Mouse (Mus musculus): ENCODE data around the gene Cep295nl. TPM values are rescaled to one million over a fixed set of nuclear protein-coding genes. Genes with fewer than 3 reads are reported as not detected.
A peak's percentile ranks its signal among the peaks of the same experiment; 100 is the strongest.

The Cep295nl gene
- polyA plus RNA-seq, 1 experiment from 2014 or later = 0.18 TPM

GRCm38 (mm10) chr11:118330777-118331176 is 11.5 kb downstream of the Cep295nl start:
- no peak for ATAC-seq (ENCODE audit: low FRiP score)
- H3K4me3 ChIP-seq (replicated peaks) = no peak overlapping the region
- H3K27ac ChIP-seq (replicated peaks) = no peak overlapping the region
- H3K4me1 ChIP-seq = peaks cover 34% of the 10 kb centered on the region
- 96% methylated on average over 16 of the region's 16 CpGs for WGBS
- no peaks in the 10 kb centered on the region for H3K27me3 ChIP-seq (replicated peaks)
- H3K9ac ChIP-seq (replicated peaks) = no peak overlapping the region
- no peak overlapping the region for H3K4me2 ChIP-seq
- H3K36me3 ChIP-seq = 0 out of 2 replicates have a peak, but pooled peaks cover 7% of the 10 kb centered on the region
- H3K9me3 ChIP-seq (replicated peaks) = no peaks in the 10 kb centered on the region

GRCm38 (mm10) chr11:118330361-118330760 is 11.9 kb downstream of the Cep295nl start:
- Histone ChIP-seq H3K9me3 (replicated peaks) (no peaks in the 10 kb centered on the region), H3K27ac (replicated peaks) (no peak overlapping the region), H3K4me2 (no peak overlapping the region), H3K4me3 (replicated peaks) (no peak overlapping the region), H3K36me3 (0 out of 2 replicates have a peak, but pooled peaks cover 7% of the 10 kb centered on the region), H3K27me3 (replicated peaks) (no peaks in the 10 kb centered on the region), H3K4me1 (peaks cover 34% of the 10 kb centered on the region), H3K9ac (replicated peaks) (no peak overlapping the region)
- WGBS = 95% methylated on average over 14 of the region's 14 CpGs
- ATAC-seq (ENCODE audit: low FRiP score) = no peak

- 97% methylated on average over 5 of the region's 5 CpGs for WGBS
- Histone ChIP-seq H3K27ac (replicated peaks) (peak overlapping the region; percentile 37), H3K4me3 (replicated peaks) (no peak overlapping the region)
Observed at GRCm38 (mm10) chr11:118328947-118329346, 13.4 kb downstream of the Cep295nl start.

GRCm38 (mm10) chr11:118328511-118328910 is 13.8 kb downstream of the Cep295nl start:
- Histone ChIP-seq H3K27me3 (replicated peaks) (no peaks in the 10 kb centered on the region), H3K4me3 (replicated peaks) (no peak overlapping the region), H3K4me2 (no peak overlapping the region), H3K4me1 (peaks cover 42% of the 10 kb centered on the region), H3K9me3 (replicated peaks) (no peaks in the 10 kb centered on the region), H3K36me3 (0 out of 2 replicates have a peak, but pooled peaks cover 4% of the 10 kb centered on the region), H3K27ac (replicated peaks) (peak overlapping the region; percentile 83; the same call in 1 of the 2 replicates), H3K9ac (replicated peaks) (no peak overlapping the region)
- 94% methylated on average over 6 of the region's 6 CpGs for WGBS
- no peak for ATAC-seq (ENCODE audit: low FRiP score)

More at GRCm38 (mm10) chr11:118328947-118329346, 13.4 kb downstream of the Cep295nl start:
- ATAC-seq (ENCODE audit: low FRiP score) = no peak
- Histone ChIP-seq H3K9ac (replicated peaks) (no peak overlapping the region), H3K4me1 (peaks cover 40% of the 10 kb centered on the region), H3K4me2 (no peak overlapping the region), H3K36me3 (0 out of 2 replicates have a peak, but pooled peaks cover 7% of the 10 kb centered on the region), H3K9me3 (replicated peaks) (no peaks in the 10 kb centered on the region), H3K27me3 (replicated peaks) (no peaks in the 10 kb centered on the region)

GRCm38 (mm10) chr11:118326991-118327971 is 15.0 kb downstream of the Cep295nl start:
- Histone ChIP-seq H3K27ac (replicated peaks) (peak overlapping the region; percentile 83), H3K4me3 (replicated peaks) (no peak overlapping the region), H3K9ac (replicated peaks) (no peak overlapping the region), H3K4me1 (peaks cover 51% of the 10 kb centered on the region), H3K9me3 (replicated peaks) (no peaks in the 10 kb centered on the region), H3K4me2 (peak overlapping the region; percentile 35), H3K27me3 (replicated peaks) (no peaks in the 10 kb centered on the region), H3K36me3 (no peaks in the 10 kb centered on the region)
- ATAC-seq (ENCODE audit: low FRiP score) = peak; percentile 84
- WGBS = 52% methylated on average over 24 of the region's 24 CpGs

GRCm38 (mm10) chr11:118326491-118326890 is 15.8 kb downstream of the Cep295nl start:
- 92% methylated on average over 4 of the region's 4 CpGs for WGBS
- Histone ChIP-seq H3K9me3 (replicated peaks) (no peaks in the 10 kb centered on the region), H3K27me3 (replicated peaks) (no peaks in the 10 kb centered on the region), H3K4me3 (replicated peaks) (no peak overlapping the region), H3K27ac (replicated peaks) (peak overlapping the region; percentile 83), H3K36me3 (no peaks in the 10 kb centered on the region), H3K4me1 (peaks cover 54% of the 10 kb centered on the region), H3K9ac (replicated peaks) (no peak overlapping the region), H3K4me2 (no peak overlapping the region)
- no peak for ATAC-seq (ENCODE audit: low FRiP score)

- no peak overlapping the region for H3K4me2 ChIP-seq
- no peak for ATAC-seq (ENCODE audit: low FRiP score)
- no peak overlapping the region for H3K4me3 ChIP-seq (replicated peaks)
- H3K9ac ChIP-seq (replicated peaks) = no peak overlapping the region
- H3K27ac ChIP-seq (replicated peaks) = no peak overlapping the region
- peaks cover 2% of the 10 kb centered on the region; the same call in 1 of the 2 replicates for H3K36me3 ChIP-seq
- no peaks in the 10 kb centered on the region for H3K9me3 ChIP-seq (replicated peaks)
- peaks cover 64% of the 10 kb centered on the region for H3K4me1 ChIP-seq
- H3K27me3 ChIP-seq (replicated peaks) = no peaks in the 10 kb centered on the region
- WGBS = 84% methylated on average over 5 of the region's 5 CpGs
Observed at GRCm38 (mm10) chr11:118324541-118324940, 17.8 kb downstream of the Cep295nl start.

GRCm38 (mm10) chr11:118323974-118324373 is 18.3 kb downstream of the Cep295nl start:
- Histone ChIP-seq H3K9me3 (replicated peaks) (no peaks in the 10 kb centered on the region), H3K4me1 (peaks cover 64% of the 10 kb centered on the region), H3K36me3 (peaks cover 8% of the 10 kb centered on the region), H3K4me3 (replicated peaks) (no peak overlapping the region), H3K9ac (replicated peaks) (no peak overlapping the region), H3K27ac (replicated peaks) (no peak overlapping the region), H3K27me3 (replicated peaks) (no peaks in the 10 kb centered on the region), H3K4me2 (no peak overlapping the region)
- WGBS = 92% methylated on average over 5 of the region's 5 CpGs
- ATAC-seq (ENCODE audit: low FRiP score) = no peak

- no peak overlapping the region for H3K4me3 ChIP-seq (replicated peaks)
- no peak overlapping the region for H3K27ac ChIP-seq (replicated peaks)
Observed at GRCm38 (mm10) chr11:118322647-118323046, 19.7 kb downstream of the Cep295nl start.

GRCm38 (mm10) chr11:118321971-118322370 is 20.3 kb downstream of the Cep295nl start:
- Histone ChIP-seq H3K9me3 (replicated peaks) (no peaks in the 10 kb centered on the region), H3K36me3 (peaks cover 19% of the 10 kb centered on the region), H3K27me3 (replicated peaks) (no peaks in the 10 kb centered on the region), H3K4me3 (replicated peaks) (no peak overlapping the region), H3K4me1 (peaks cover 44% of the 10 kb centered on the region), H3K9ac (replicated peaks) (no peak overlapping the region), H3K27ac (replicated peaks) (peak overlapping the region; percentile 60), H3K4me2 (no peak overlapping the region)
- 70% methylated on average over 4 of the region's 4 CpGs for WGBS
- ATAC-seq (ENCODE audit: low FRiP score) = no peak

More at GRCm38 (mm10) chr11:118322647-118323046, 19.7 kb downstream of the Cep295nl start:
- Histone ChIP-seq H3K36me3 (peaks cover 19% of the 10 kb centered on the region), H3K9me3 (replicated peaks) (no peaks in the 10 kb centered on the region), H3K27me3 (replicated peaks) (no peaks in the 10 kb centered on the region), H3K4me2 (no peak overlapping the region), H3K4me1 (peaks cover 51% of the 10 kb centered on the region), H3K9ac (replicated peaks) (no peak overlapping the region)
- ATAC-seq (ENCODE audit: low FRiP score) = no peak
- WGBS = 56% methylated on average over 3 of the region's 3 CpGs

GRCm38 (mm10) chr11:118321500-118321899 is 20.8 kb downstream of the Cep295nl start:
- WGBS = 48% methylated on average over 7 of the region's 7 CpGs
- Histone ChIP-seq H3K27ac (replicated peaks) (peak overlapping the region; percentile 63), H3K9me3 (replicated peaks) (no peaks in the 10 kb centered on the region), H3K4me2 (no peak overlapping the region), H3K9ac (replicated peaks) (no peak overlapping the region), H3K4me1 (peaks cover 39% of the 10 kb centered on the region), H3K27me3 (replicated peaks) (no peaks in the 10 kb centered on the region), H3K36me3 (peaks cover 21% of the 10 kb centered on the region), H3K4me3 (replicated peaks) (no peak overlapping the region)
- ATAC-seq (ENCODE audit: low FRiP score) = peak; percentile 68

GRCm38 (mm10) chr11:118318678-118319077 is 23.6 kb downstream of the Cep295nl start:
- no peak overlapping the region for H3K4me3 ChIP-seq (replicated peaks)
- no peak overlapping the region for H3K4me2 ChIP-seq
- no peak for ATAC-seq (ENCODE audit: low FRiP score)
- H3K27ac ChIP-seq (replicated peaks) = no peak overlapping the region
- no peaks in the 10 kb centered on the region for H3K27me3 ChIP-seq (replicated peaks)
- H3K9me3 ChIP-seq (replicated peaks) = no peaks in the 10 kb centered on the region
- 73% methylated on average over 5 of the region's 5 CpGs for WGBS
- no peak overlapping the region for H3K9ac ChIP-seq (replicated peaks)
- H3K36me3 ChIP-seq = peaks cover 37% of the 10 kb centered on the region
- H3K4me1 ChIP-seq = peaks cover 30% of the 10 kb centered on the region

Measured in neural tube, embryonic 15.5 days (tissue).